Mouse (Mus musculus): ENCODE data around the gene Bmpr2. TPM values are rescaled to one million over a fixed set of nuclear protein-coding genes. Genes with fewer than 3 reads are reported as not detected.

Bmpr2 gene
- total RNA-seq, 2 experiments from 2014 or later = 93.4 to 103 TPM

- intact Hi-C loops (cut with DNase I) = loop anchor here (5.0 kb wide), 1 partner anchor 50 kb away; no protein-coding TSS in a partner anchor
- DNase-seq (ENCODE audit: low spot score in 2 of 2) = no peak
Measured at GRCm38 (mm10) chr1:59917401-59917800, 154.2 kb downstream of the Bmpr2 start.

- no peak for DNase-seq (ENCODE audit: low spot score in 2 of 2)
- intact Hi-C loops (cut with DNase I) = loop anchor here (5.0 kb wide), 1 partner anchor 49 kb away; no protein-coding TSS in a partner anchor
Measured at GRCm38 (mm10) chr1:59918075-59918474, 154.9 kb downstream of the Bmpr2 start.

GRCm38 (mm10) chr1:59923201-59923600, 160.0 kb downstream of the Bmpr2 start:
- DNase-seq (ENCODE audit: low spot score in 2 of 2) = no peak
- intact Hi-C loops (cut with DNase I) = no loop called here

- DNase-seq (ENCODE audit: low spot score in 2 of 2) = no peak
- intact Hi-C loops (cut with DNase I) = no loop called here
Measured at GRCm38 (mm10) chr1:59923673-59924072, 160.5 kb downstream of the Bmpr2 start.

GRCm38 (mm10) chr1:59924411-59924810, 161.2 kb downstream of the Bmpr2 start:
- intact Hi-C loops (cut with DNase I) = no loop called here
- DNase-seq (ENCODE audit: low spot score in 2 of 2) = no peak

GRCm38 (mm10) chr1:59926021-59926672, 162.9 kb downstream of the Bmpr2 start:
- intact Hi-C loops (cut with DNase I) = no loop called here
- DNase-seq (ENCODE audit: low spot score in 2 of 2) = no peak

GRCm38 (mm10) chr1:59927131-59927680, 164.0 kb downstream of the Bmpr2 start:
- intact Hi-C loops (cut with DNase I) = no loop called here

More at GRCm38 (mm10) chr1:59927131-59927680, 164.0 kb downstream of the Bmpr2 start:
- DNase-seq (ENCODE audit: low spot score in 2 of 2) = no peak

Other genes with a start within 250 kb of the Bmpr2 start
- 10 to 100 TPM; 12.2 to 12.5 TPM for gene Gm973, start 247.1 kb upstream of the Bmpr2 start, total RNA-seq (2021)
- 100 to 1,000 TPM; 121 to 123 TPM for gene Sumo1, start 92.6 kb upstream of the Bmpr2 start, total RNA-seq (2021)
- 10 to 100 TPM; 49.8 to 51.3 TPM for gene Nop58, start 78.4 kb upstream of the Bmpr2 start, total RNA-seq (2021)
- gene Fam117b, start 149.6 kb downstream of the Bmpr2 start, total RNA-seq (2021) = 10 to 100 TPM; 53.4 to 53.5 TPM